Mouse (Mus musculus): Measurements from ENCODE around the gene Wdr89. TPM values are rescaled to one million over a fixed set of nuclear protein-coding genes. Genes with fewer than 3 reads are reported as not detected.

Wdr89 gene
- polyA plus RNA-seq, 1 experiment: 25.9 TPM

DNA sequence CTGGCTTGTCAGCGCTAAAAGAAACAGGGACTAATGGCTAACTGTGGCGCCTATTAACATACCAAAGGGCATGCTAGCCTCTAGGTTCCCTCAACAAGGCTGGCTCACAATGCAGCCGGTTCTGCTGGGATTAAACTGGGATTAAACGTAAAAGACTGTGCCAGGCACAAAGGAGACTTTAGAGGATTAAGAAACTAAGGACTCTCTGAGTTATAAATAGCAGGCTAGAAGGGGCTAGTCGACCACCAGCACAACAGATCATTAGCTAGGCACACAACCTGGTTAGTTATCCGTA, 4.9 kb downstream of the Wdr89 start:
- TF ChIP-seq TCF12 (IDR thresholded peaks at IDR 0.05; ENCODE audit: insufficient read depth, poor library complexity, severe bottlenecking) (no peak), REST (IDR thresholded peaks at IDR 0.05; ENCODE audit: insufficient read depth, insufficient read length) (no peak), SRF (IDR thresholded peaks at IDR 0.05; ENCODE audit: control insufficient read depth, insufficient read length, low read depth) (no peak), MYOD1 (IDR thresholded peaks at IDR 0.05; ENCODE audit: control insufficient read depth in 1 of 3, insufficient read length in 2 of 3, low read depth in 2 of 3) (no peak), E2F4 (IDR thresholded peaks at IDR 0.05; ENCODE audit: insufficient read depth) (no peak), MAX (IDR thresholded peaks at IDR 0.05; ENCODE audit: low read depth) (no peak), TCF3 (IDR thresholded peaks at IDR 0.05; ENCODE audit: insufficient read length, low read depth) (no peak), CEBPB (IDR thresholded peaks at IDR 0.05; ENCODE audit: insufficient read depth, poor library complexity, severe bottlenecking) (no peak), USF1 (IDR thresholded peaks at IDR 0.05; ENCODE audit: low read depth) (no peak), MYOG (IDR thresholded peaks at IDR 0.05; ENCODE audit: control insufficient read depth in 1 of 3, insufficient read depth in 1 of 3, insufficient read length in 2 of 3, low read depth in 2 of 3) (no peak), POLR2AphosphoS2 (IDR thresholded peaks at IDR 0.05; ENCODE audit: insufficient read length, low read depth) (no peak), POLR2A (IDR thresholded peaks at IDR 0.05; ENCODE audit: insufficient read length, low read depth) (no peak)
- Histone ChIP-seq H3K79me2 (ENCODE audit: control insufficient read depth, insufficient read depth) (peaks cover 7% of the 10 kb centered on the region), H3K4me2 (ENCODE audit: low read depth) (no peak overlapping the region), H3K36me3 (ENCODE audit: control insufficient read depth, insufficient read depth) (no peaks in the 10 kb centered on the region), H3ac (ENCODE audit: control insufficient read depth, insufficient read length) (no peak overlapping the region), H3K27me3 (ENCODE audit: control insufficient read depth, insufficient read depth, insufficient read length) (no peaks in the 10 kb centered on the region), H3K4me3 (no peak overlapping the region)

DNA sequence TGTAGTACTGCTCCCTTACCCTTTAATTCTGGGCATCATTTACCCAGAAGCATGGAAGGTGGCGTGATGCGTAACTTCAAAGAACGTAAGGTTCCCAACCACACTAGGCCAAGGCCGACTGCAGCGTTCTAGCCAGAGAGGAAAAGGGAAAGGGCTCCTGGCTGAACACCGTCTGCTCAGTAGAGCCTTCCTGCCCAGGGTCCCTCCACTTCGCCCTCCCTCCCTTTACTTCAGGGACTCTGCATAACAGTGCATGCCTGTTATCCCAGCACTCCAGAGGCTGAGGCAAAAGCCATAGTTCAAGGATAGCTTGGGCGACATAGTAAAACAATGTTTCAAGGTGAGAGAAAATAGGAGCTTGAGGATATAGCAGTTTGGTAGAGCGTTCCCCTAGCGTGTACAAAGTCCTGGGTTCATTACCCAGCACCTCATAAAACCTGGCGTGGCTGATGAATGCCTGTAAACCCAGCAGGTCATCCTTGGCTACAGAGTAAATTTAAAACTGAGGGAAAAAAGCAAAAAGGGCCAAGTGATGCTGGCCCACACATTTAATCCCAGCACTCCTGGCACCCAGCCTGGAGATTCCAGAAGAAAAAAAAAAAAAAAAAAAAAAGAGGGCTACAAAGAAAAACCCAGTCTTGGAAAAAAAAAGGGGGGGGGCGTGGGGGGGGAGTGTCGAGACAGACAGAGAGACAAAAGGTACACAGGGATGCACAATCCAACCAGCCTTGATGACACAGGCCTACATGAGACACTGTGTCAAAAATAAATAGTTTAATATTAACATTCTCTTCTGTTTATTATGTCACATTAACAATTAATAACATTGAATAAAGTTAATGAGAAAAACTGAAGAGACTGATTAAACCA, 5.5 kb downstream of the Wdr89 start:
- Histone ChIP-seq H3K4me2 (ENCODE audit: low read depth) (no peak overlapping the region), H3ac (ENCODE audit: control insufficient read depth, insufficient read length) (no peak overlapping the region), H3K27me3 (ENCODE audit: control insufficient read depth, insufficient read depth, insufficient read length) (no peaks in the 10 kb centered on the region), H3K79me2 (ENCODE audit: control insufficient read depth, insufficient read depth) (peaks cover 7% of the 10 kb centered on the region), H3K4me3 (no peak overlapping the region), H3K36me3 (ENCODE audit: control insufficient read depth, insufficient read depth) (no peaks in the 10 kb centered on the region)
- no peak for TF ChIP-seq MYOG (IDR thresholded peaks at IDR 0.05; ENCODE audit: control insufficient read depth in 1 of 3, insufficient read depth in 1 of 3, insufficient read length in 2 of 3, low read depth in 2 of 3)
- no peak for TF ChIP-seq CEBPB (IDR thresholded peaks at IDR 0.05; ENCODE audit: insufficient read depth, poor library complexity, severe bottlenecking)
- no peak for TF ChIP-seq POLR2A (IDR thresholded peaks at IDR 0.05; ENCODE audit: insufficient read length, low read depth)
- no peak for TF ChIP-seq E2F4 (IDR thresholded peaks at IDR 0.05; ENCODE audit: insufficient read depth)
- no peak for TF ChIP-seq TCF3 (IDR thresholded peaks at IDR 0.05; ENCODE audit: insufficient read length, low read depth)

DNA sequence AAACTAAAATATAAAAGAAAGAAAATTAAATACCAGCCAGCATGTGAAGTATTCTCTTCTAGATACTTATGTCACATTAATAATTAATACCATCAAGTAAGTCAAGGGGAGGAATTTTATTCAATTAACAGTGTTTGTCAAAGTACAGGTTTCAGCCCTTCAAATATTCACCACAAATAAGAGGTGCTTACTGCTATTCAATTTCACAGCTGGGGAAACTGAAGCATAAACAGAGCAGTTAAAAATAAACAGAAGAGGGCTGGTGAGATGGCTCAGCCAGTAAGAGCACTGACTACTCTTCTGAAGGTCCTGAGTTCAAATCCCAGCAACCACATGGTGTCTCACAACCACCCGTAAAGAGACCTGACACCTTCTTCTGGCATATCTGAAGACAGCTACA, 7.0 kb downstream of the Wdr89 start:
- TF ChIP-seq SRF (IDR thresholded peaks at IDR 0.05; ENCODE audit: control insufficient read depth, insufficient read length, low read depth) (no peak), MYOG (IDR thresholded peaks at IDR 0.05; ENCODE audit: control insufficient read depth in 1 of 3, insufficient read depth in 1 of 3, insufficient read length in 2 of 3, low read depth in 2 of 3) (no peak), CEBPB (IDR thresholded peaks at IDR 0.05; ENCODE audit: insufficient read depth, poor library complexity, severe bottlenecking) (no peak), POLR2A (IDR thresholded peaks at IDR 0.05; ENCODE audit: insufficient read length, low read depth) (no peak), REST (IDR thresholded peaks at IDR 0.05; ENCODE audit: insufficient read depth, insufficient read length) (no peak), USF1 (IDR thresholded peaks at IDR 0.05; ENCODE audit: low read depth) (no peak), TCF12 (IDR thresholded peaks at IDR 0.05; ENCODE audit: insufficient read depth, poor library complexity, severe bottlenecking) (no peak), MYOD1 (IDR thresholded peaks at IDR 0.05; ENCODE audit: control insufficient read depth in 1 of 3, insufficient read length in 2 of 3, low read depth in 2 of 3) (no peak), MAX (IDR thresholded peaks at IDR 0.05; ENCODE audit: low read depth) (no peak), POLR2AphosphoS2 (IDR thresholded peaks at IDR 0.05; ENCODE audit: insufficient read length, low read depth) (no peak), TCF3 (IDR thresholded peaks at IDR 0.05; ENCODE audit: insufficient read length, low read depth) (no peak), E2F4 (IDR thresholded peaks at IDR 0.05; ENCODE audit: insufficient read depth) (no peak)
- no peak overlapping the region for H3K4me2 ChIP-seq (ENCODE audit: low read depth)
- H3K27me3 ChIP-seq (ENCODE audit: control insufficient read depth, insufficient read depth, insufficient read length): no peaks in the 10 kb centered on the region
- no peak overlapping the region for H3ac ChIP-seq (ENCODE audit: control insufficient read depth, insufficient read length)
- H3K36me3 ChIP-seq (ENCODE audit: control insufficient read depth, insufficient read depth): no peaks in the 10 kb centered on the region
- no peak overlapping the region for H3K4me3 ChIP-seq
- no peaks in the 10 kb centered on the region for H3K79me2 ChIP-seq (ENCODE audit: control insufficient read depth, insufficient read depth)

DNA sequence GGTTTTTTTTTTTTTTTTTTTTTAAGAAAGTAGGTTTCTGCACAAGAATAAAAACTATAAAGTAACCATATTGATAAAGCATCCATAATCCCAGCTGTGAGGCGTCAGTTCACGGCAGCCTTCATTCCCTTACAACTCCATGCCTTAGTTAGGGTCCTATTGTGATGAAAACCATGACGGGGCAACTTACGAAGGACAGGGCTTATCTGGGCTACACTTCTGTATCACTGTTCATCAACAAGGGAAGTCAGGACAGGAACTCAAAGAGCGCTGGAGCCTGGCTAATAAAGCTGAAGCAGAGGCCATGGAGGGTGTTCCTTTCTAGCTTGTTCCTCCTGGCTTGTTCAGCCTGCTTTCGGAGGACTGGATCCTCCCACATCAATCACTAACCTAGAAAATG, 10.9 kb downstream of the Wdr89 start:
- no peak overlapping the region for H3ac ChIP-seq (ENCODE audit: control insufficient read depth, insufficient read length)
- H3K4me2 ChIP-seq (ENCODE audit: low read depth): peak overlapping the region; percentile 74
- no peaks in the 10 kb centered on the region for H3K79me2 ChIP-seq (ENCODE audit: control insufficient read depth, insufficient read depth)
- H3K36me3 ChIP-seq (ENCODE audit: control insufficient read depth, insufficient read depth): no peaks in the 10 kb centered on the region
- no peak overlapping the region for H3K4me3 ChIP-seq
- no peaks in the 10 kb centered on the region for H3K27me3 ChIP-seq (ENCODE audit: control insufficient read depth, insufficient read depth, insufficient read length)
- no peak for TF ChIP-seq CEBPB (IDR thresholded peaks at IDR 0.05; ENCODE audit: insufficient read depth, poor library complexity, severe bottlenecking)
- TF ChIP-seq POLR2AphosphoS2 (IDR thresholded peaks at IDR 0.05; ENCODE audit: insufficient read length, low read depth): no peak
- TF ChIP-seq E2F4 (IDR thresholded peaks at IDR 0.05; ENCODE audit: insufficient read depth): no peak
- no peak for TF ChIP-seq USF1 (IDR thresholded peaks at IDR 0.05; ENCODE audit: low read depth)
- TF ChIP-seq REST (IDR thresholded peaks at IDR 0.05; ENCODE audit: insufficient read depth, insufficient read length): no peak
- TF ChIP-seq MAX (IDR thresholded peaks at IDR 0.05; ENCODE audit: low read depth): no peak
- no peak for TF ChIP-seq TCF3 (IDR thresholded peaks at IDR 0.05; ENCODE audit: insufficient read length, low read depth)
- no peak for TF ChIP-seq SRF (IDR thresholded peaks at IDR 0.05; ENCODE audit: control insufficient read depth, insufficient read length, low read depth)
- TF ChIP-seq TCF12 (IDR thresholded peaks at IDR 0.05; ENCODE audit: insufficient read depth, poor library complexity, severe bottlenecking): no peak
- TF ChIP-seq MYOG (IDR thresholded peaks at IDR 0.05; ENCODE audit: control insufficient read depth in 1 of 3, insufficient read depth in 1 of 3, insufficient read length in 2 of 3, low read depth in 2 of 3): no peak
- no peak for TF ChIP-seq POLR2A (IDR thresholded peaks at IDR 0.05; ENCODE audit: insufficient read length, low read depth)
- no peak for TF ChIP-seq MYOD1 (IDR thresholded peaks at IDR 0.05; ENCODE audit: control insufficient read depth in 1 of 3, insufficient read length in 2 of 3, low read depth in 2 of 3)

Data from myocyte (in vitro differentiated cells).